Mouse (Mus musculus) C2C12 (cell line): ENCODE results near the gene 1810062G17Rik. TPM values are rescaled to one million over a fixed set of nuclear protein-coding genes. Genes with fewer than 3 reads are reported as not detected.
A peak's percentile ranks its signal among the peaks of the same experiment; 100 is the strongest.

ENCODE experiments used
- H3K27me3 ChIP-seq: one replicate; pipeline ENCODE4 v1.6.1; 2011; ENCODE audit not compliant: control insufficient read depth, insufficient read depth, insufficient read length
- H3K36me3 ChIP-seq: one replicate; pipeline ENCODE4 v1.6.1; 2011; ENCODE audit not compliant: control insufficient read depth, insufficient read depth
- H3K4me3 ChIP-seq: one replicate; pipeline ENCODE4 v1.5.1; 2011; ENCODE audit warnings: mild to moderate bottlenecking, control low read depth; ENCODE audit not compliant: poor library complexity, insufficient read depth, severe bottlenecking
- H3K79me2 ChIP-seq: one replicate; pipeline ENCODE4 v1.6.1; 2011; ENCODE audit not compliant: control insufficient read depth, insufficient read depth
- H3K79me3 ChIP-seq: one replicate; pipeline ENCODE4 v1.6.1; 2011; ENCODE audit warnings: low read depth, control low read depth
- H3ac ChIP-seq: one replicate; pipeline ENCODE3; 2011; ENCODE audit warnings: low read depth; ENCODE audit not compliant: control insufficient read depth, insufficient read length
- CEBPB ChIP-seq: IDR thresholded peaks from one replicate; pipeline ENCODE4 v1.6.1; 2011; ENCODE audit warnings: low read depth, mild to moderate bottlenecking, control low read depth, moderate library complexity
- CTCF ChIP-seq: IDR thresholded peaks from one replicate; pipeline ENCODE4 v1.5.1; 2011; ENCODE audit not compliant: control insufficient read depth, insufficient read depth, insufficient read length
- FOSL1 ChIP-seq: IDR thresholded peaks from one replicate; pipeline ENCODE4 v1.8.0; 2011; ENCODE audit warnings: mild to moderate bottlenecking, low read length; ENCODE audit not compliant: poor library complexity, insufficient read depth, severe bottlenecking
- MAX ChIP-seq: IDR thresholded peaks from one replicate; pipeline ENCODE4 v1.6.1; 2011; ENCODE audit warnings: mild to moderate bottlenecking, control low read depth
- MYOD1 ChIP-seq: IDR thresholded peaks from one replicate; pipeline ENCODE4 v1.6.1; 2011; ENCODE audit warnings: low read depth; ENCODE audit not compliant: control insufficient read depth, insufficient read length
- MYOG ChIP-seq: IDR thresholded peaks from one replicate; pipeline ENCODE4 v1.6.1; 2011; ENCODE audit not compliant: control insufficient read depth, insufficient read length; ENCODE audit errors: extremely low read depth
- USF1 ChIP-seq: IDR thresholded peaks from one replicate; pipeline ENCODE4 v1.6.1; 2011; ENCODE audit warnings: low read depth, mild to moderate bottlenecking, control low read depth, moderate library complexity
- polyA plus RNA-seq: library from polyadenylated mRNA; unstranded; fragments of >200 nt; fragmentation: generic; extraction: Trizol; gene quantifications from one replicate; pipeline ENCODE4 v1.2.1, GENCODE M21; 2012; ENCODE audit warnings: missing spikeins

Gene 1810062G17Rik
- polyA plus RNA-seq, 1 experiment = 0.33 TPM

- TF ChIP-seq USF1 = peak; percentile 58
- TF ChIP-seq CTCF = no peak
- Histone ChIP-seq H3K79me3 (no peaks in the 10 kb centered on the region), H3K36me3 (peaks cover 55% of the 10 kb centered on the region), H3K79me2 (no peaks in the 10 kb centered on the region), H3K27me3 (no peaks in the 10 kb centered on the region), H3ac (no peak overlapping the region), H3K4me3 (no peak overlapping the region)
Measured at GRCm38 (mm10) chr3:36446506-36446905, 29.2 kb upstream of the 1810062G17Rik start.

GRCm38 (mm10) chr3:36446918-36447317 lies 28.8 kb upstream of the 1810062G17Rik start:
- Histone ChIP-seq H3ac (no peak overlapping the region), H3K4me3 (no peak overlapping the region), H3K79me2 (no peaks in the 10 kb centered on the region), H3K79me3 (no peaks in the 10 kb centered on the region), H3K27me3 (no peaks in the 10 kb centered on the region), H3K36me3 (peaks cover 59% of the 10 kb centered on the region)
- no peak for TF ChIP-seq MYOD1
- no peak for TF ChIP-seq MYOG
- TF ChIP-seq CEBPB = no peak
- no peak for TF ChIP-seq CTCF
- no peak for TF ChIP-seq USF1
- TF ChIP-seq MAX = no peak
- no peak for TF ChIP-seq FOSL1

- H3K36me3 ChIP-seq = peaks cover 83% of the 10 kb centered on the region
- H3K27me3 ChIP-seq = no peaks in the 10 kb centered on the region
- no peaks in the 10 kb centered on the region for H3K79me2 ChIP-seq
- TF ChIP-seq USF1 (no peak), MAX (peak; percentile 85), CEBPB (peak; percentile 83), CTCF (no peak), MYOG (no peak), FOSL1 (peak; percentile 85), MYOD1 (peak; percentile 28)
- peak overlapping the region; percentile 38 for H3ac ChIP-seq
- H3K79me3 ChIP-seq = no peaks in the 10 kb centered on the region
- H3K4me3 ChIP-seq = no peak overlapping the region
Measured at GRCm38 (mm10) chr3:36449292-36450165, 26.2 kb upstream of the 1810062G17Rik start.

- Histone ChIP-seq H3K27me3 (no peaks in the 10 kb centered on the region), H3K4me3 (no peak overlapping the region), H3K79me2 (peaks cover 12% of the 10 kb centered on the region), H3K79me3 (peaks cover 2% of the 10 kb centered on the region), H3ac (no peak overlapping the region), H3K36me3 (peaks cover 91% of the 10 kb centered on the region)
- TF ChIP-seq MAX = no peak
- peak; percentile 85 for TF ChIP-seq MYOD1
- TF ChIP-seq USF1 = no peak
Measured at GRCm38 (mm10) chr3:36452502-36452901, 23.2 kb upstream of the 1810062G17Rik start.

- peaks cover 4% of the 10 kb centered on the region for H3K79me3 ChIP-seq
- TF ChIP-seq MYOG (no peak), USF1 (no peak), CEBPB (no peak), MYOD1 (no peak), MAX (no peak), FOSL1 (no peak), CTCF (no peak)
- H3K36me3 ChIP-seq = peaks cover 99% of the 10 kb centered on the region
- H3K4me3 ChIP-seq = no peak overlapping the region
- no peaks in the 10 kb centered on the region for H3K27me3 ChIP-seq
- H3ac ChIP-seq = no peak overlapping the region
- H3K79me2 ChIP-seq = peaks cover 26% of the 10 kb centered on the region
Measured at GRCm38 (mm10) chr3:36455124-36455523, 20.6 kb upstream of the 1810062G17Rik start.

- peaks cover 31% of the 10 kb centered on the region for H3K79me2 ChIP-seq
- TF ChIP-seq CTCF = no peak
- TF ChIP-seq FOSL1 = no peak
- TF ChIP-seq MYOD1 = no peak
- TF ChIP-seq MAX = no peak
- TF ChIP-seq USF1 = no peak
- no peak for TF ChIP-seq MYOG
- no peak for TF ChIP-seq CEBPB
- H3ac ChIP-seq = no peak overlapping the region
- no peaks in the 10 kb centered on the region for H3K27me3 ChIP-seq
- H3K36me3 ChIP-seq = peaks cover 99% of the 10 kb centered on the region
- no peak overlapping the region for H3K4me3 ChIP-seq
- H3K79me3 ChIP-seq = peaks cover 4% of the 10 kb centered on the region
Measured at GRCm38 (mm10) chr3:36455566-36455965, 20.2 kb upstream of the 1810062G17Rik start.
